Mouse (Mus musculus) fibroblast of lung, adult 2 months (primary cell): ENCODE results near the gene Sae1.
"Not testable (repeated sequence)": the region's sequence is repeated elsewhere in the genome, so short reads cannot be mapped to it uniquely, and the experiment has no call there.

Experiments
- DNase-seq: peaks from one replicate; pipeline ENCODE4 v3.0.0-alpha.2; 2011; ENCODE audit warnings: low read depth

Gene Sae1

GRCm38 (mm10) chr7:16310521-16311452, 76.8 kb downstream of the Sae1 start:
- no peak for DNase-seq

GRCm38 (mm10) chr7:16310020-16310520, 77.5 kb downstream of the Sae1 start:
- no peak for DNase-seq

GRCm38 (mm10) chr7:16309318-16310019, 78.1 kb downstream of the Sae1 start:
- DNase-seq: no peak

- DNase-seq: no peak
Measured at GRCm38 (mm10) chr7:16308555-16309317, 78.9 kb downstream of the Sae1 start.

- DNase-seq: not testable (repeated sequence)
Measured at GRCm38 (mm10) chr7:16308093-16308492, 79.5 kb downstream of the Sae1 start, which contains the start of gene Bbc3. Gene Bbc3 (plus strand): TSS chr7:16308393.

- not testable (repeated sequence) for DNase-seq
Measured at GRCm38 (mm10) chr7:16307141-16307540, 80.5 kb downstream of the Sae1 start.

- peak; percentile 72 for DNase-seq
Measured at GRCm38 (mm10) chr7:16299419-16300035, 88.1 kb downstream of the Sae1 start.

GRCm38 (mm10) chr7:16298927-16299326, 88.7 kb downstream of the Sae1 start:
- DNase-seq: no peak

- no peak for DNase-seq
Measured at GRCm38 (mm10) chr7:16297616-16298015, 90.0 kb downstream of the Sae1 start.

- peak; percentile 82 for DNase-seq
Measured at GRCm38 (mm10) chr7:16296766-16297390, 90.7 kb downstream of the Sae1 start.

- DNase-seq: no peak
Measured at GRCm38 (mm10) chr7:16296146-16296545, 91.5 kb downstream of the Sae1 start.

GRCm38 (mm10) chr7:16295321-16295900, 92.2 kb downstream of the Sae1 start:
- DNase-seq: peak; percentile 73

- peak; percentile 92 for DNase-seq
Measured at GRCm38 (mm10) chr7:16294837-16295236, 92.8 kb downstream of the Sae1 start.

GRCm38 (mm10) chr7:16294346-16294745, 93.3 kb downstream of the Sae1 start:
- DNase-seq: no peak

GRCm38 (mm10) chr7:16287791-16288190, 99.8 kb downstream of the Sae1 start:
- DNase-seq: no peak

GRCm38 (mm10) chr7:16287016-16287415, 100.6 kb downstream of the Sae1 start:
- DNase-seq: no peak

GRCm38 (mm10) chr7:16286026-16286961, 101.3 kb downstream of the Sae1 start, which contains the start of gene Ccdc9:
Gene Ccdc9 (minus strand): TSS chr7:16286795.
- peak; percentile 97 for DNase-seq

GRCm38 (mm10) chr7:16285450-16286025, 102.1 kb downstream of the Sae1 start:
- DNase-seq: peak; percentile 51

- no peak for DNase-seq
Measured at GRCm38 (mm10) chr7:16284904-16285303, 102.7 kb downstream of the Sae1 start.
